Mouse (Mus musculus): Measurements from ENCODE around the gene Tekt5. TPM values are rescaled to one million over a fixed set of nuclear protein-coding genes. Genes with fewer than 3 reads are reported as not detected.
A peak's percentile ranks its signal among the peaks of the same experiment; 100 is the strongest.

Tekt5 gene
- total RNA-seq, 2 experiments from 2014 or later, result not detected

GRCm38 (mm10) chr16:10339930-10340329, 55.4 kb downstream of the Tekt5 start:
- no peak for ATAC-seq (replicated peaks; ENCODE audit: low FRiP score, low TSS enrichment, poor library complexity, severe bottlenecking)

GRCm38 (mm10) chr16:10338601-10339000, 56.7 kb downstream of the Tekt5 start:
- no peak for ATAC-seq (replicated peaks; ENCODE audit: low FRiP score, low TSS enrichment, poor library complexity, severe bottlenecking)

GRCm38 (mm10) chr16:10337422-10338197, 57.7 kb downstream of the Tekt5 start:
- no peak for ATAC-seq (replicated peaks; ENCODE audit: low FRiP score, low TSS enrichment, poor library complexity, severe bottlenecking)

GRCm38 (mm10) chr16:10336454-10337421, 58.6 kb downstream of the Tekt5 start:
- ATAC-seq (replicated peaks; ENCODE audit: low FRiP score, low TSS enrichment, poor library complexity, severe bottlenecking), result no peak

- no peak for ATAC-seq (replicated peaks; ENCODE audit: low FRiP score, low TSS enrichment, poor library complexity, severe bottlenecking)
Observed at GRCm38 (mm10) chr16:10335953-10336352, 59.3 kb downstream of the Tekt5 start.

GRCm38 (mm10) chr16:10332732-10333131, 62.6 kb downstream of the Tekt5 start:
- no peak for ATAC-seq (replicated peaks; ENCODE audit: low FRiP score, low TSS enrichment, poor library complexity, severe bottlenecking)

- no peak for ATAC-seq (replicated peaks; ENCODE audit: low FRiP score, low TSS enrichment, poor library complexity, severe bottlenecking)
Observed at GRCm38 (mm10) chr16:10330586-10331495, 64.4 kb downstream of the Tekt5 start.

- ATAC-seq (replicated peaks; ENCODE audit: low FRiP score, low TSS enrichment, poor library complexity, severe bottlenecking), result no peak
Observed at GRCm38 (mm10) chr16:10327563-10328333, 67.5 kb downstream of the Tekt5 start.

- no peak for ATAC-seq (replicated peaks; ENCODE audit: low FRiP score, low TSS enrichment, poor library complexity, severe bottlenecking)
Observed at GRCm38 (mm10) chr16:10319914-10320569, 75.2 kb downstream of the Tekt5 start.

GRCm38 (mm10) chr16:10317197-10317544, 78.1 kb downstream of the Tekt5 start:
- no peak for ATAC-seq (replicated peaks; ENCODE audit: low FRiP score, low TSS enrichment, poor library complexity, severe bottlenecking)

- no peak for ATAC-seq (replicated peaks; ENCODE audit: low FRiP score, low TSS enrichment, poor library complexity, severe bottlenecking)
Observed at GRCm38 (mm10) chr16:10316493-10317196, 78.6 kb downstream of the Tekt5 start.

- peak; percentile 57; the same call in 1 of the 2 replicates for ATAC-seq (replicated peaks; ENCODE audit: low FRiP score, low TSS enrichment, poor library complexity, severe bottlenecking)
Observed at GRCm38 (mm10) chr16:10313646-10314088, 81.6 kb downstream of the Tekt5 start, which contains the start of gene Emp2. TSS of gene Emp2 (minus strand) at chr16:10313968.

GRCm38 (mm10) chr16:10313226-10313625, 82.1 kb downstream of the Tekt5 start:
- ATAC-seq (replicated peaks; ENCODE audit: low FRiP score, low TSS enrichment, poor library complexity, severe bottlenecking), result 0 out of 2 replicates have a peak, but pooled peaks have one; percentile 26

- no peak for ATAC-seq (replicated peaks; ENCODE audit: low FRiP score, low TSS enrichment, poor library complexity, severe bottlenecking)
Observed at GRCm38 (mm10) chr16:10311989-10312388, 83.3 kb downstream of the Tekt5 start.

- ATAC-seq (replicated peaks; ENCODE audit: low FRiP score, low TSS enrichment, poor library complexity, severe bottlenecking), result no peak
Observed at GRCm38 (mm10) chr16:10311086-10311485, 84.2 kb downstream of the Tekt5 start.

- ATAC-seq (replicated peaks; ENCODE audit: low FRiP score, low TSS enrichment, poor library complexity, severe bottlenecking), result no peak
Observed at GRCm38 (mm10) chr16:10310507-10310906, 84.8 kb downstream of the Tekt5 start.

Data from megakaryocyte-erythroid progenitor cell, adult 5-6 weeks (primary cell).